Mouse (Mus musculus) central nervous system, embryonic 11.5 days (tissue): ENCODE measurements around the gene Mrps34. TPM values are rescaled to one million over a fixed set of nuclear protein-coding genes. Genes with fewer than 3 reads are reported as not detected.

Source experiments
- polyA plus RNA-seq: library from polyadenylated mRNA; depleted of rRNA; stranded (reverse); fragments of >200 nt; gene quantifications from 2 replicates; pipeline ENCODE4 v1.2.3, GENCODE M21; 2012; rRNA removed

Mrps34 gene
- 85.7 and 98.3 TPM in 2 replicates for polyA plus RNA-seq

GRCm38 (mm10) chr17:24894995-24895547 is at the start of gene Mrps34, which contains the start of gene Eme2:
Mrps34 (plus strand) TSS chr17:24895116.
Eme2 (minus strand) TSS chr17:24895087.

GRCm38 (mm10) chr17:24850065-24850772 is 44.7 kb upstream of the Mrps34 start, which contains the start of gene Fahd1:
Fahd1 (minus strand) TSS chr17:24850364.

DNA sequence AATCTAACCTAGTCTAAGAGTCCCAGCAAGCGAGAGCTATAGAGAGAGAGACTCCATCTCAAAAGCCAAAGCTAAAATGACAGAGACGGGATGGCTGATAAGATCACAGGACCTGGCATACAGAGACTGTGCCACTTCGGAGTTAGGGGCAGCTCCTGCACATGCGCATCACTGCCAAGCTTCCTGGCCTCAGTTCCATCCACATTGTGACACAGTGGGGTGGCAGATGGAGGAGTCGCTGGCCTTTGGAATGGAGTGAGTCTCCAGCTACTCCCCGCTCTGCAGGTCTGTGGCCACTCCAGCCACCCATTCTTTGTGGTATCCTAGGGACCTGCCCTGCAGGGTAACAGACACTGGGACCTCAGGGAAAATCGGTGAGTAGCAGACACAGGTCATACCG is 29.1 kb upstream of the Mrps34 start, which contains the start of gene Igfals:
TSS of gene Igfals (plus strand) at position 222 of the 400 bp plus-strand sequence.

DNA sequence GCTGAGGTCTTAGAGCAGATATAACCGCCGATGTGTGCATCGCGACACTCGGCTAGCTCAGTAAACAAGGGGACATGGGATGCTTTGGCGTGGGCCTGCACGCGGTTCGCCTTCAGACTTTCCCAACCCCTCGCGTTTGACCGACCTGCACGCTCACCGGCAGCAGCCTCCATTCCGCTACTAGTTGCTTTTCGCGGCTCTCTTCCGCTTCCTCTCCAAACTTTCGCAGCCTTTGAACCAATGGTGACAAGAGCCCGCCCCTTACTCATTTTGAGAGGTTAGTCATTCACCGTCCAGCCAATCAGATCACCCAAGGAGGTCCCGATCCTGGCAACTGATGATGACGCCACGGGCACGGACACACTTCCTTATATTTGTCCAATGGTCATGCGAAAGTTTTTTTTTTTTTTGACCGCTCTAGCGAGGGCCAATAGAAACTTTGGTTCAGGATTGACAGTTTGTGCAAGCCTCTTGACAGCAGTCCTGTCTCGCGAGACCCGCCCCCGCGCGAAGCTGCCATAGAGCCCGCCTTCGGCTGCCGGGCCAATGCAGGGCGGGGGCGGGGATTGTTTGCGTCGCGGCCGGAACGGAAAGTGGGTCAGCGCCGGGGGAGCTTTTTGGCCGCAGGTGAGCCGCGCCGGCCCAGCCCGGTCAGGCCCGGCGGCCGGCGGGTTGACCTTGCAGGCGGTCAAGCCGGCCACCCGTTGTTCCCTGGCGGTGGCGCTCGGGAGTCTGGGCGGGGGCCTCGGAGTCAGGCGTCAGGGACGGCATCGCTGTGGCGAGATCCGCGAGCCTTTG is 8.6 kb upstream of the Mrps34 start, which contains the start of the genes Nubp2 and Spsb3:
TSS of gene Nubp2 (minus strand) at position 216 of the 798 bp plus-strand sequence.
TSS of gene Spsb3 (plus strand) at position 510 of the 798 bp plus-strand sequence.

DNA sequence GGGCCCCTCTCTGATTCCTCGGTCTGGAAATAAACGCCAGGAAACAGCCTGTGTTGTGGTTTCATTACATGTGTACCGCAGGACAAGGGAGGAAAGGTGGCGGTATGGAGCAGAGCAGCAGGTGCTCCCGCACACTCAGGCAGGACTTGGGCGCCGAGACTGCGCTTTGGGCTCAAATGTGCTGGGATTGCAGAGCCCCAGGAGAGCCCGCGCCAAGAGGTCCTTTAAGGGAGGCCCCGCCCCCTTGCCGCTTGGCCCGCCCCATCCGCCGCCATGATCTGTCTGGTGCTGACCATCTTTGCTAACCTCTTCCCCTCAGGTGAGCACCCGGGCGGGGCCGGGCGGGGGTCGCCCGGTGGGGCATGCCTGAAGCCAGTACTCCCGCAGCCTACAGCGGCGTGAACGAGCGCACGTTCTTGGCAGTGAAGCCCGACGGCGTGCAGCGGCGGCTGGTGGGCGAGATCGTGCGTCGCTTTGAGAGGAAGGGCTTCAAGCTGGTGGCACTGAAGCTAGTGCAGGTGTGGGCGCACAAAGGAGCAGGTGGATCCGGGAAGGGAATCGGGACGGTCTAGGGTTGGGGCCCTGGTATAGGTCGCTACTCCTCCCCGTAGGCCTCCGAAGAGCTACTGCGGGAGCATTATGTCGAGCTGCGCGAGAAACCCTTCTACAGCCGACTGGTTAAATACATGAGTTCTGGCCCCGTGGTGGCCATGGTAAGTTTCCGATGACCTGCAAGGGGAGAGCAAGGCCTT is 1.5 kb downstream of the Mrps34 start, which contains the start of gene Nme3:
TSS of gene Nme3 (plus strand) at position 260 of the 752 bp plus-strand sequence.

DNA sequence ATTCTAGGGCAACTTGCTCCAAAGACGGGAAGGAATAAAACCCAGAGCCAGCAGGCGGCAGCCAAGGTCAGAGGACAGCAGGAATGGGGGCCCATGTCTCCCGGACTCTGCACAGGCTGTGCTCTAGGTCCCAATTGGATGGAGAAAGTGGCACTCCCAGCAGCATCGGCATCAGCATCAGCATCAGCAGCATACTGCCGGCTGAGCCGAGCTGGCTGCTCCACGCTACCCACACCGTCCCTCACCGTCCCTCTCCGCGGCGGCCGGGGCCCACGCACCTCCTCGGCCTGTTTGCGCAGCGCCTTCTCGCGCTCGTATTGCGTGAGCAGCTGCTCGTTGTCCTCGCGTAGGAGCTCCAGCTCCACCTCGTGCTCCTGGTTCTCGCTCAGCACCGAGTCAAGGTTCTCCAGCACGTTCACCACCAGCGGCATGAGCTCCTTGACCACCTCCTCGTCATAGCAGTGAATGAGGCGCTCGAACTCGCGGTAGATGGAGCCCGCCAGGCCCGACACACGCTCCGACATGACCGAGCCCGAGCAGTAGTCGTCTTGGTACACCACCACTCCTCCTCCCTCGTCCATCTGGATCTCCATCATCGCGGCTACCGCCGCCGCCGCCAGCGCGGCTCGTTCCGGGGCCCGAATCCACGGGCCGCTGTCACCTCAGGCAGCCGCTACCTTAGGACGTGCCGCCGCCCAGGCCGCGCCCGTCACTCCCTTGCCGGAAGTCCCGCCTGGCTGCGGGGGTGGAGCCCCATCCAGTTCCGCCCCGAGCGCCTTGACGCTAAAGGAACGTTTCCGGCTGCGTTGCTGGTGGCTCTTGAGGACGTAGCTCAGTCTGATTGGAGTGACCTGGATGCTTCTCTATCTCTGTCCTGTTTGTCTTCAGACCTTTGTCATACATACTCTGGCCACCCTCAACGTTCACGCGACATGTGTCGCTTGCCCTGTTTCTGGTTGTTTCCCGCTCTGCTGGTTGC is 41.6 kb downstream of the Mrps34 start, which contains the start of gene Mapk8ip3:
TSS of gene Mapk8ip3 (minus strand) at position 719 of the 979 bp plus-strand sequence.

Other genes with a start within 250 kb of the Mrps34 start
- 26.4 and 32.7 TPM in 2 replicates for gene Slc9a3r2, start 244.8 kb upstream of the Mrps34 start, polyA plus RNA-seq
- 0.26 TPM in 1 of 2 replicates, not detected in the other for gene Npw, start 236.7 kb upstream of the Mrps34 start, polyA plus RNA-seq
- gene Zfp598, start 225.4 kb upstream of the Mrps34 start, polyA plus RNA-seq = 71.2 and 73.0 TPM in 2 replicates
- gene Syngr3, start 205.2 kb upstream of the Mrps34 start, polyA plus RNA-seq = 4.9 and 6.7 TPM in 2 replicates
- 30.2 and 39.5 TPM in 2 replicates for gene Gfer, start 199.0 kb upstream of the Mrps34 start, polyA plus RNA-seq
- gene Noxo1, start 198.9 kb upstream of the Mrps34 start, polyA plus RNA-seq = 6.4 and 7.1 TPM in 2 replicates
- gene Tbl3, start 187.5 kb upstream of the Mrps34 start, polyA plus RNA-seq = 66.5 and 85.6 TPM in 2 replicates
- 0.63 and 0.70 TPM in 2 replicates for gene Rnf151, start 177.1 kb upstream of the Mrps34 start, polyA plus RNA-seq
- gene Rps2, start 177.0 kb upstream of the Mrps34 start, polyA plus RNA-seq = 2,876 and 3,382 TPM in 2 replicates
- 177 and 184 TPM in 2 replicates for gene Ndufb10, start 170.6 kb upstream of the Mrps34 start, polyA plus RNA-seq
- gene Rpl3l, start 167.3 kb upstream of the Mrps34 start, polyA plus RNA-seq = 0.07 TPM in 1 of 2 replicates, not detected in the other
- gene Msrb1, start 158.5 kb upstream of the Mrps34 start, polyA plus RNA-seq = 27.4 and 35.8 TPM in 2 replicates
- gene Hs3st6, start 142.1 kb upstream of the Mrps34 start, polyA plus RNA-seq = 0.42 and 0.88 TPM in 2 replicates
- 0.12 and 0.19 TPM in 2 replicates for gene Meiob, start 90.8 kb upstream of the Mrps34 start, polyA plus RNA-seq
- 22.7 and 23.0 TPM in 2 replicates for gene Hagh, start 55.0 kb upstream of the Mrps34 start, polyA plus RNA-seq
- gene Fahd1, start 44.8 kb upstream of the Mrps34 start, polyA plus RNA-seq = 15.9 and 17.5 TPM in 2 replicates
- gene Igfals, start 29.1 kb upstream of the Mrps34 start, polyA plus RNA-seq = 0.09 and 0.22 TPM in 2 replicates
- gene Nubp2, start 8.8 kb upstream of the Mrps34 start, polyA plus RNA-seq = 28.1 and 32.5 TPM in 2 replicates
- 28.8 and 42.0 TPM in 2 replicates for gene Spsb3, start 8.5 kb upstream of the Mrps34 start, polyA plus RNA-seq
- 34.6 and 35.0 TPM in 2 replicates for gene Eme2, start within 50 bp of the Mrps34 start, polyA plus RNA-seq
- 48.4 and 48.7 TPM in 2 replicates for gene Nme3, start 1.4 kb downstream of the Mrps34 start, polyA plus RNA-seq
- gene Mapk8ip3, start 41.9 kb downstream of the Mrps34 start, polyA plus RNA-seq = 157 and 167 TPM in 2 replicates
- gene Jpt2, start 65.6 kb downstream of the Mrps34 start, polyA plus RNA-seq = 132 and 152 TPM in 2 replicates
- 28.7 and 36.2 TPM in 2 replicates for gene Cramp1l, start 120.7 kb downstream of the Mrps34 start, polyA plus RNA-seq
- 16.7 and 23.6 TPM in 2 replicates for gene Ift140, start 121.0 kb downstream of the Mrps34 start, polyA plus RNA-seq
- gene Tmem204, start 188.5 kb downstream of the Mrps34 start, polyA plus RNA-seq = 4.2 and 7.3 TPM in 2 replicates
- 31.8 and 44.2 TPM in 2 replicates for gene Telo2, start 220.9 kb downstream of the Mrps34 start, polyA plus RNA-seq
- gene Ptx4, start 225.6 kb downstream of the Mrps34 start, polyA plus RNA-seq = not detected in 2 replicates
- 27.6 and 29.7 TPM in 2 replicates for gene Clcn7, start 238.3 kb downstream of the Mrps34 start, polyA plus RNA-seq